Mouse (Mus musculus): ENCODE measurements around the gene Olfr568. TPM values are rescaled to one million over a fixed set of nuclear protein-coding genes. Genes with fewer than 3 reads are reported as not detected.

Olfr568 gene
- not detected for polyA plus RNA-seq (2015; fragmentation: Illumina TruSeq; extraction: RNeasy Lipid Tissue Mini Kit (QIAGEN cat#74804); ENCODE audit: insufficient read depth, low read depth, low replicate concordance)

DNA sequence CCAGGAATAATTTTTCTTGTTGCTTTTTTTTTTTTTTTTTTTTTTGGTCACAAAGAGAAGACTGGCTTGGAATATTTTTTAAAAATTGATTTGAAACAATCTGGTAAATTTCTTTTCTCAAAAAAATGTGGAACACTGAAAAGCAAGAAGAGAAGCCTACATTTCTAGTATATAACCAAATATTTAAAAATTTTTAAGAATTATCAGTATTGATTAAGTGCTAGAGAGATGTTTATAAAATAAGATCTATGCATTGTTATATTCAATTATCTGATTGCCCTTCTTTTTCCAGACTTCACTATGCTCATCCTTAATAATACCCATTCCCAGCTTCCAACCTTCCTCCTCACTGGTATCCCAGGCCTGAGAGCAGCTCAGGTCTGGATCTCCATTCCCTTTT is at the start of gene Olfr568:
Olfr568 (plus strand) TSS at position 301 of the 400 bp plus-strand sequence.

DNA sequence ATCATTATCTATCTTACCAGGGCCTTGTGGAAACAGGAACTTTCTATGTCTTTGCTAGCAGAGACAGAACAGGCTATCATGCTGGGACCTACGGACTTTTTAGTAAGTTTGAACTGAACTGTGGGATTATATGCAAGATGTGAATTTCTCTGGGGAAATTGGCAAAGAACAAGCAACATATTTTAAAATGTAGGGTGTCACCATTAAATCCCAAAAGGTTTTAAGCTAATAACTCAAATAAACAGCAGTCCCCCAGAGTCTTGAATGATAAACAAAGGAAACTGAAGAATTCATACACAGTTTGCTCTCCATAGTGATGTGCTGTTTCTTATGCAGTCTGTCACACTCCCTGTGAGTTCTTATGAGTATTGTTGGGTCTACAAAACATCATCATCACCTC is 18.3 kb upstream of the Olfr568 start, which contains the start of gene Olfr566:
Olfr566 (minus strand) TSS at position 101 of the 400 bp plus-strand sequence.

DNA sequence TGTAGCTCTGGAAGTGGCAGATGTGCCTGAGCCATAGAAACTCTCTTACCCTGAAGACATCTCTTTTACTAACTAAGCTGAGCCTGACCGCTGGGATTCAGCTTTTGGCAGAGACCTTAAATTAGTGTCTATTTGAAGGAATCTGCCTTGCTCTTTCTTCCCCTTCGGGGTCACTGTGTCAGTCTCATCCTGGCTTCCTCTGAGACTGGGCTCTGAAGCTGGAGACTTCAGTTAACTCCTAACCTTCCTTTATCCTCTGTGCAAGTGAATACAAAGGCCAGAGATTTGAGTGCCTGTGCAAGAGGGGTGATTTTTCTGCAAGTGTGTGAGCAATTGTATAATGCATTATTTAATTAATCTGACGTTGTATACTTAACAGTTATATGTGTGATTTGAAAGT is 13.9 kb downstream of the Olfr568 start, which contains the start of gene Olfr569:
Olfr569 (minus strand) TSS at position 101 of the 400 bp plus-strand sequence.

DNA sequence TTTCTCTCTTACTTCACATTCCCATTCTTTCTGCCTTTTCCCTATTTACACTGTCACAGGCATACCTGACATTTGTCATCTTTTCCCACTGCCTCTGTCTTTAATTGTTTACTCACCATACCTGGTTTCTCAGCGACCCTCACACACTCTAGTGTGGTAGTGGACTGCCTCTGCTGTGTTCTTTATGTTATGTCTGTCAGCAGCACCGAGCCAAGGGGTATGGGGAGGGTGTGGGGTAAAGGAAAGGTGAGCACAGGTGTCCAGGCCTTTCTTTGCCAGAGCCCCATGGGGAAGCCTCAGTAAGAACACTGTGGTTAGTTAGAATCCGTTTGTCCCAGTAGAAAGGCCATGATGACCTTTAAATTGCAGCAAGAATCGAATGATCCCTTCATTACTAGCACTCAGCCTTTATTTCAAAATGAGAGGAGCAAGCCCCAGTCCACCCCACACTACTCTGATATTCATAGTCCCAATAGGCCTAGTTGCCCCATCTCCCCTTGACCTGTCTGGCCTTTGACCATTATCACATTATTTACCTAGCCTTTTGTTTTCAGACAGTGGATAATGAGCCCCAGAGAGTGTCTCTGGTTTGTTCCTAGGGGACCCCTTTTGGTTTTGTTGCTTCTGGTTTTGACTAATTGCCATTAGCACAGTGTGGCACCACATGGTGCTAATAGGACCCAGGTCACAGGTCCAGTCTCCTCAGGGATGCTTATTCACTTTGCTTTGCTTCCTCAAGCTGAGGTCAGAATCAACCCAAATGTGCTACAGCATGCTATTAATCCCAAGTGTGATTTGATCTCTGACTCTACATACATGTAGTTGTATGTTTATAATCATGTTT is 40.3 kb downstream of the Olfr568 start, which contains the start of gene Olfr571:
Olfr571 (minus strand) TSS at position 505 of the 844 bp plus-strand sequence.

DNA sequence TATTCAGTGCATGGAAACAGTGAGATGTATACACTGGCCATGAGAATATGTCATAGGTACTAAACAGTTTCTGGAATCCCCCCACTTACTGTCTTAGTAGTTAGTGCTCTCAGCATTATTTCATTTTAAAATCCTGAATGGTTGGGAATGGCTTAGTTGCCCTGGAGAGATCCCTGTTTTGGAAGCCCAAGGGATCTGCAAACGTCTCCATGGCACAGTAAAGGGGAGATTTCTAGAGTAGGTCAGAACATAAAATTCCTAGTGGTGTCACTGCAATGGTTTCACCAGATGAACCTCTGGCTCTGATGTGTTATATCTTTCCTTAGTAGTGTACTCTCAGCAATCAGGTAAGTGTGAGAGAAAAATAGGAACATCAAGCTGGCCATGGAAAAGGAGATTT is 47.2 kb downstream of the Olfr568 start, which contains the start of gene Olfr572:
Olfr572 (plus strand) TSS at position 301 of the 400 bp plus-strand sequence.

Other genes starting within 250 kb of the Olfr568 start
- gene Olfr554, start 238.7 kb upstream of the Olfr568 start, polyA plus RNA-seq (2015; fragmentation: Illumina TruSeq; extraction: RNeasy Lipid Tissue Mini Kit (QIAGEN cat#74804); ENCODE audit: insufficient read depth, low read depth, low replicate concordance) = not detected
- not detected for gene Olfr555, start 218.3 kb upstream of the Olfr568 start, polyA plus RNA-seq (2015; fragmentation: Illumina TruSeq; extraction: RNeasy Lipid Tissue Mini Kit (QIAGEN cat#74804); ENCODE audit: insufficient read depth, low read depth, low replicate concordance)
- gene Olfr556, start 212.2 kb upstream of the Olfr568 start, polyA plus RNA-seq (2015; fragmentation: Illumina TruSeq; extraction: RNeasy Lipid Tissue Mini Kit (QIAGEN cat#74804); ENCODE audit: insufficient read depth, low read depth, low replicate concordance) = not detected
- 4.4 TPM for gene Trim68, start 189.8 kb upstream of the Olfr568 start, polyA plus RNA-seq (2015; fragmentation: Illumina TruSeq; extraction: RNeasy Lipid Tissue Mini Kit (QIAGEN cat#74804); ENCODE audit: insufficient read depth, low read depth, low replicate concordance)
- not detected for gene Olfr557, start 181.2 kb upstream of the Olfr568 start, polyA plus RNA-seq (2015; fragmentation: Illumina TruSeq; extraction: RNeasy Lipid Tissue Mini Kit (QIAGEN cat#74804); ENCODE audit: insufficient read depth, low read depth, low replicate concordance)
- 0.44 TPM for gene Olfr558, start 174.9 kb upstream of the Olfr568 start, polyA plus RNA-seq (2015; fragmentation: Illumina TruSeq; extraction: RNeasy Lipid Tissue Mini Kit (QIAGEN cat#74804); ENCODE audit: insufficient read depth, low read depth, low replicate concordance)
- gene Olfr33, start 158.1 kb upstream of the Olfr568 start, polyA plus RNA-seq (2015; fragmentation: Illumina TruSeq; extraction: RNeasy Lipid Tissue Mini Kit (QIAGEN cat#74804); ENCODE audit: insufficient read depth, low read depth, low replicate concordance) = not detected
- gene Olfr559, start 149.6 kb upstream of the Olfr568 start, polyA plus RNA-seq (2015; fragmentation: Illumina TruSeq; extraction: RNeasy Lipid Tissue Mini Kit (QIAGEN cat#74804); ENCODE audit: insufficient read depth, low read depth, low replicate concordance) = not detected
- gene Olfr560, start 117.8 kb upstream of the Olfr568 start, polyA plus RNA-seq (2015; fragmentation: Illumina TruSeq; extraction: RNeasy Lipid Tissue Mini Kit (QIAGEN cat#74804); ENCODE audit: insufficient read depth, low read depth, low replicate concordance) = not detected
- 2.1 TPM for gene Olfr78, start 117.7 kb upstream of the Olfr568 start, polyA plus RNA-seq (2015; fragmentation: Illumina TruSeq; extraction: RNeasy Lipid Tissue Mini Kit (QIAGEN cat#74804); ENCODE audit: insufficient read depth, low read depth, low replicate concordance)
- not detected for gene Olfr561, start 105.9 kb upstream of the Olfr568 start, polyA plus RNA-seq (2015; fragmentation: Illumina TruSeq; extraction: RNeasy Lipid Tissue Mini Kit (QIAGEN cat#74804); ENCODE audit: insufficient read depth, low read depth, low replicate concordance)
- gene Olfr564, start 73.6 kb upstream of the Olfr568 start, polyA plus RNA-seq (2015; fragmentation: Illumina TruSeq; extraction: RNeasy Lipid Tissue Mini Kit (QIAGEN cat#74804); ENCODE audit: insufficient read depth, low read depth, low replicate concordance) = not detected
- gene Olfr566, start 18.4 kb upstream of the Olfr568 start, polyA plus RNA-seq (2015; fragmentation: Illumina TruSeq; extraction: RNeasy Lipid Tissue Mini Kit (QIAGEN cat#74804); ENCODE audit: insufficient read depth, low read depth, low replicate concordance) = not detected
- gene Olfr569, start 13.8 kb downstream of the Olfr568 start, polyA plus RNA-seq (2015; fragmentation: Illumina TruSeq; extraction: RNeasy Lipid Tissue Mini Kit (QIAGEN cat#74804); ENCODE audit: insufficient read depth, low read depth, low replicate concordance) = not detected
- not detected for gene Olfr570, start 17.5 kb downstream of the Olfr568 start, polyA plus RNA-seq (2015; fragmentation: Illumina TruSeq; extraction: RNeasy Lipid Tissue Mini Kit (QIAGEN cat#74804); ENCODE audit: insufficient read depth, low read depth, low replicate concordance)
- not detected for gene Olfr571, start 40.4 kb downstream of the Olfr568 start, polyA plus RNA-seq (2015; fragmentation: Illumina TruSeq; extraction: RNeasy Lipid Tissue Mini Kit (QIAGEN cat#74804); ENCODE audit: insufficient read depth, low read depth, low replicate concordance)
- not detected for gene Olfr572, start 47.3 kb downstream of the Olfr568 start, polyA plus RNA-seq (2015; fragmentation: Illumina TruSeq; extraction: RNeasy Lipid Tissue Mini Kit (QIAGEN cat#74804); ENCODE audit: insufficient read depth, low read depth, low replicate concordance)
- gene Olfr573-ps1, start 65.5 kb downstream of the Olfr568 start, polyA plus RNA-seq (2015; fragmentation: Illumina TruSeq; extraction: RNeasy Lipid Tissue Mini Kit (QIAGEN cat#74804); ENCODE audit: insufficient read depth, low read depth, low replicate concordance) = not detected
- not detected for gene Olfr574, start 71.3 kb downstream of the Olfr568 start, polyA plus RNA-seq (2015; fragmentation: Illumina TruSeq; extraction: RNeasy Lipid Tissue Mini Kit (QIAGEN cat#74804); ENCODE audit: insufficient read depth, low read depth, low replicate concordance)
- not detected for gene Olfr575, start 81.7 kb downstream of the Olfr568 start, polyA plus RNA-seq (2015; fragmentation: Illumina TruSeq; extraction: RNeasy Lipid Tissue Mini Kit (QIAGEN cat#74804); ENCODE audit: insufficient read depth, low read depth, low replicate concordance)
- not detected for gene Olfr576, start 85.5 kb downstream of the Olfr568 start, polyA plus RNA-seq (2015; fragmentation: Illumina TruSeq; extraction: RNeasy Lipid Tissue Mini Kit (QIAGEN cat#74804); ENCODE audit: insufficient read depth, low read depth, low replicate concordance)
- gene Olfr577, start 98.8 kb downstream of the Olfr568 start, polyA plus RNA-seq (2015; fragmentation: Illumina TruSeq; extraction: RNeasy Lipid Tissue Mini Kit (QIAGEN cat#74804); ENCODE audit: insufficient read depth, low read depth, low replicate concordance) = not detected
- gene Olfr578, start 112.2 kb downstream of the Olfr568 start, polyA plus RNA-seq (2015; fragmentation: Illumina TruSeq; extraction: RNeasy Lipid Tissue Mini Kit (QIAGEN cat#74804); ENCODE audit: insufficient read depth, low read depth, low replicate concordance) = not detected
- gene Olfr582, start 160.9 kb downstream of the Olfr568 start, polyA plus RNA-seq (2015; fragmentation: Illumina TruSeq; extraction: RNeasy Lipid Tissue Mini Kit (QIAGEN cat#74804); ENCODE audit: insufficient read depth, low read depth, low replicate concordance) = not detected
- gene Olfr583, start 174.2 kb downstream of the Olfr568 start, polyA plus RNA-seq (2015; fragmentation: Illumina TruSeq; extraction: RNeasy Lipid Tissue Mini Kit (QIAGEN cat#74804); ENCODE audit: insufficient read depth, low read depth, low replicate concordance) = not detected
- not detected for gene Olfr584, start 204.8 kb downstream of the Olfr568 start, polyA plus RNA-seq (2015; fragmentation: Illumina TruSeq; extraction: RNeasy Lipid Tissue Mini Kit (QIAGEN cat#74804); ENCODE audit: insufficient read depth, low read depth, low replicate concordance)
- gene Olfr585, start 220.6 kb downstream of the Olfr568 start, polyA plus RNA-seq (2015; fragmentation: Illumina TruSeq; extraction: RNeasy Lipid Tissue Mini Kit (QIAGEN cat#74804); ENCODE audit: insufficient read depth, low read depth, low replicate concordance) = not detected
- gene Olfr586, start 248.5 kb downstream of the Olfr568 start, polyA plus RNA-seq (2015; fragmentation: Illumina TruSeq; extraction: RNeasy Lipid Tissue Mini Kit (QIAGEN cat#74804); ENCODE audit: insufficient read depth, low read depth, low replicate concordance) = not detected